Mouse (Mus musculus) embryonic facial prominence, embryonic 13.5 days (tissue): ENCODE results near the gene Limk2. TPM values are rescaled to one million over a fixed set of nuclear protein-coding genes. Genes with fewer than 3 reads are reported as not detected.

Experiments
- ATAC-seq: fragments of 200-750 bp; cut with Nextera tagmentation; 2 replicates; pipeline ENCODE4 v1.8.0; 2017; ENCODE audit warnings: low read depth; ENCODE audit not compliant: insufficient number of reproducible peaks, insufficient read depth, low FRiP score, low TSS enrichment
- H3K27ac ChIP-seq: fragments of 300-500 bp; sonication (generic); 2 replicates; pipeline ENCODE4 v1.5.1; 2015; ENCODE audit warnings: moderate library complexity, mild to moderate bottlenecking, inconsistent platforms
- H3K27me3 ChIP-seq: fragments of 300-500 bp; sonication (generic); 2 replicates; pipeline ENCODE4 v1.6.1; 2015; ENCODE audit warnings: mild to moderate bottlenecking, inconsistent platforms
- H3K36me3 ChIP-seq: fragments of 300-500 bp; sonication (generic); 2 replicates; pipeline ENCODE4 v1.6.1; 2015; ENCODE audit warnings: mild to moderate bottlenecking, inconsistent platforms
- H3K4me1 ChIP-seq: fragments of 300-500 bp; sonication (generic); 2 replicates; pipeline ENCODE4 v1.6.1; 2015; ENCODE audit warnings: inconsistent platforms
- H3K4me2 ChIP-seq: fragments of 300-500 bp; sonication (generic); 2 replicates; pipeline ENCODE4 v1.6.1; 2015; ENCODE audit warnings: moderate library complexity, mild to moderate bottlenecking, inconsistent platforms
- H3K4me3 ChIP-seq: fragments of 300-500 bp; sonication (generic); 2 replicates; pipeline ENCODE4 v1.5.1; 2015; ENCODE audit warnings: mild to moderate bottlenecking, inconsistent platforms
- H3K9ac ChIP-seq: fragments of 300-500 bp; sonication (generic); 2 replicates; pipeline ENCODE4 v1.6.1; 2015; ENCODE audit warnings: mild to moderate bottlenecking, inconsistent platforms
- H3K9me3 ChIP-seq: fragments of 300-500 bp; sonication (generic); 2 replicates; pipeline ENCODE4 v1.6.1; 2016; ENCODE audit warnings: inconsistent platforms
- WGBS: fragments of 180-500 bp; shearing (Covaris S2); methylation state at CpG from one replicate; pipeline ENCODE4 v1.1.7; 2015; ENCODE audit warnings: mixed read lengths; 5-methylcytosine and 5-hydroxymethylcytosine counted together
- polyA plus RNA-seq: library from polyadenylated mRNA; unstranded; fragments of >200 nt; fragmentation: Nextera tagmentation; extraction: Ambion mirVana; gene quantifications from 2 replicates; pipeline ENCODE4 v1.2.1, GENCODE M21; 2015

The Limk2 gene
- 80.5 and 84.3 TPM in 2 replicates for polyA plus RNA-seq

DNA sequence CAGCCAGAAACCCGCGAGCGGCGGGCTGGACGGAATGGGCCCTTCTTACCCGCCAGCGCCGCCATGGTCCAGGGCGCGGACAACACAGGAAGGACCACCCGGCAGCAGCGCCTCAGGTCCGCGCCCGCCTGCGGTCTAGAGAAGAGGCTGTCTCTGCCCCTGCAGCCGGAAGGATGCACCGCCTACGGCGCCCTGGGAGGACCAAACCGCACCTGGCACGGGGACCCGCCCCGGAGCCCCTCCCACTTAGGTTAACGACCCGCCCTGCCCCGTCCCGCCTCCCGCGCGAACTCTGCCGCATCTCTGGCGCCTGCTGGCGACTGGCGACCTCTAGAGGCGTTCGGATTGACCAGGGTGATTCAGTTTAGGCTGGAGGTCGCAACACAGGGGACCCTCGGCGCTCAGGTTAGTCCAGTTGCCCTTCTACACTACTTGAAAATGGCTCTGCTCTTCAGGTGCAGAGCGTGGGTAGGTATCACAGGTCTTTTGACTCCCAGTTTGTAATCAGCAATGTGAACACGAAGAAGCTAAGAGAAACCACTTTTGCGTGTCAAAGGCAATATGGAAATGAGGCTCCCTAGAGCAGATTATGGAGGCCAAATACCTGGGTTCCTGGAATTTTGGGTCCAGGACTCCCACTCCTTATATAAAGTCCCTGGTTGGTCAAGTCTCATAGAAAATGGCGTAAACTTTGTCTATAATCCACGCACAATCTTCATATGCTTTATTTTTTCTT lies at the start of gene Limk2:
Gene Limk2, minus strand, starts transcription at position 193 of the 736 bp plus-strand sequence.
- peak; percentile 88 for ATAC-seq
- H3K4me3 ChIP-seq, result peak within 1 kb of the TSS; percentile 76
- H3K36me3 ChIP-seq, result peaks cover 5% of the 10 kb centered on the region
- peaks cover 16% of the 10 kb centered on the region for H3K4me1 ChIP-seq
- H3K27me3 ChIP-seq, result no peaks in the 10 kb centered on the region
- 2% methylated on average over 45 of the region's 45 CpGs for WGBS
- peak within 1 kb of the TSS; percentile 13; the same call in 1 of the 2 replicates for H3K27ac ChIP-seq
- no peaks in the 10 kb centered on the region for H3K9me3 ChIP-seq
- peak within 1 kb of the TSS; percentile 82 for H3K4me2 ChIP-seq
- H3K9ac ChIP-seq, result peak within 1 kb of the TSS; percentile 83

- H3K4me3 ChIP-seq, result no peak overlapping the region
- H3K27ac ChIP-seq, result no peak overlapping the region
- no peaks in the 10 kb centered on the region for H3K9me3 ChIP-seq
- no peak for ATAC-seq
- no peaks in the 10 kb centered on the region for H3K27me3 ChIP-seq
- peaks cover 9% of the 10 kb centered on the region for H3K4me1 ChIP-seq
- H3K9ac ChIP-seq, result no peak overlapping the region
- 84% methylated on average over 11 of the region's 13 CpGs for WGBS
- peaks cover 13% of the 10 kb centered on the region for H3K36me3 ChIP-seq
- H3K4me2 ChIP-seq, result no peak overlapping the region
These were observed 49.6 kb upstream of the Limk2 start for GRCm38 (mm10) chr11:3458428-3459104.

GRCm38 (mm10) chr11:3456354-3456753 lies 47.4 kb upstream of the Limk2 start:
- H3K9me3 ChIP-seq, result no peaks in the 10 kb centered on the region
- peaks cover 10% of the 10 kb centered on the region for H3K4me1 ChIP-seq
- no peak overlapping the region for H3K27ac ChIP-seq
- no peak for ATAC-seq
- no peak overlapping the region for H3K4me2 ChIP-seq
- no peak overlapping the region for H3K4me3 ChIP-seq
- 25% methylated on average over 1 of the region's 1 CpGs for WGBS
- peaks cover 13% of the 10 kb centered on the region for H3K36me3 ChIP-seq
- H3K9ac ChIP-seq, result no peak overlapping the region
- H3K27me3 ChIP-seq, result no peaks in the 10 kb centered on the region

DNA sequence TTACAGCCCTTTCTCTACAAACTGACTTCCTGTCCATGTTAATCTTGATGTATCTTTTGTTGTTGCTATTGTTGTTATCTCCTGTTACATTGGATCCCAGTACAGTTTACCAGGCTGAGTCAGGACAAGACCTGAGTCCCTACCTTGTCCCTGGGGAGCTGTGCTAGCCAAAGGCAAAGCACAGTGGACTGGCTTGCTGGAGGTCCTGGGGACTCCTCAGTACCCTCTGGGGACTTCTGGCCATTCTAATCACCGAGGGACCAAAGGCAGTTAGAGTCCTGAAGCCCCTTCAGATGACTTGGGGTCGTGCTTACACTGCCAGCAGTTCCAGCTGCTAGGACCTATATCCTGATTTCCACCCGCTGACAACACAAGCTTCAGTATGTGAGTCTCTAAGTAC lies 45.5 kb upstream of the Limk2 start:
- peaks cover 20% of the 10 kb centered on the region for H3K4me1 ChIP-seq
- WGBS, result 93% methylated on average over 3 of the region's 3 CpGs
- peaks cover 13% of the 10 kb centered on the region for H3K36me3 ChIP-seq

GRCm38 (mm10) chr11:3453467-3453866 lies 44.5 kb upstream of the Limk2 start:
- Histone ChIP-seq H3K27ac (no peak overlapping the region), H3K9me3 (no peaks in the 10 kb centered on the region), H3K4me1 (peaks cover 20% of the 10 kb centered on the region), H3K36me3 (peaks cover 13% of the 10 kb centered on the region), H3K4me2 (peak overlapping the region; percentile 88), H3K4me3 (peak overlapping the region; percentile 93), H3K27me3 (no peaks in the 10 kb centered on the region), H3K9ac (0 out of 2 replicates have a peak overlapping the region, but pooled peaks have one; percentile 2)
- no peak for ATAC-seq
- WGBS, result 75% methylated on average over 6 of the region's 6 CpGs

More for the DNA sequence above, 45.5 kb upstream of the Limk2 start:
- no peaks in the 10 kb centered on the region for H3K27me3 ChIP-seq
- no peak overlapping the region for H3K4me3 ChIP-seq
- no peak for ATAC-seq
- H3K4me2 ChIP-seq, result no peak overlapping the region
- no peak overlapping the region for H3K9ac ChIP-seq
- no peak overlapping the region for H3K27ac ChIP-seq
- no peaks in the 10 kb centered on the region for H3K9me3 ChIP-seq

GRCm38 (mm10) chr11:3452769-3453168 lies 43.8 kb upstream of the Limk2 start:
- under 1% methylated on average over 9 of the region's 9 CpGs for WGBS
- H3K36me3 ChIP-seq, result peaks cover 13% of the 10 kb centered on the region
- peak overlapping the region; percentile 91 for H3K9ac ChIP-seq
- peak overlapping the region; percentile 93 for H3K4me3 ChIP-seq
- H3K9me3 ChIP-seq, result no peaks in the 10 kb centered on the region
- H3K27ac ChIP-seq, result peak overlapping the region; percentile 91
- peaks cover 20% of the 10 kb centered on the region for H3K4me1 ChIP-seq
- H3K27me3 ChIP-seq, result no peaks in the 10 kb centered on the region
- H3K4me2 ChIP-seq, result peak overlapping the region; percentile 88
- no peak for ATAC-seq

- H3K4me3 ChIP-seq, result peak within 1 kb of the TSS; percentile 93
- peaks cover 13% of the 10 kb centered on the region for H3K36me3 ChIP-seq
- no peaks in the 10 kb centered on the region for H3K9me3 ChIP-seq
- under 1% methylated on average over 45 of the region's 45 CpGs for WGBS
- H3K4me2 ChIP-seq, result peak within 1 kb of the TSS; percentile 88
- peak within 1 kb of the TSS; percentile 91 for H3K27ac ChIP-seq
- ATAC-seq, result peak; percentile 95
- H3K9ac ChIP-seq, result peak within 1 kb of the TSS; percentile 91
- peaks cover 20% of the 10 kb centered on the region for H3K4me1 ChIP-seq
- no peaks in the 10 kb centered on the region for H3K27me3 ChIP-seq
These were observed 43.2 kb upstream of the Limk2 start, which contains the start of gene Rnf185 for GRCm38 (mm10) chr11:3452167-3452639. Gene Rnf185 (minus strand): TSS chr11:3452363.

DNA sequence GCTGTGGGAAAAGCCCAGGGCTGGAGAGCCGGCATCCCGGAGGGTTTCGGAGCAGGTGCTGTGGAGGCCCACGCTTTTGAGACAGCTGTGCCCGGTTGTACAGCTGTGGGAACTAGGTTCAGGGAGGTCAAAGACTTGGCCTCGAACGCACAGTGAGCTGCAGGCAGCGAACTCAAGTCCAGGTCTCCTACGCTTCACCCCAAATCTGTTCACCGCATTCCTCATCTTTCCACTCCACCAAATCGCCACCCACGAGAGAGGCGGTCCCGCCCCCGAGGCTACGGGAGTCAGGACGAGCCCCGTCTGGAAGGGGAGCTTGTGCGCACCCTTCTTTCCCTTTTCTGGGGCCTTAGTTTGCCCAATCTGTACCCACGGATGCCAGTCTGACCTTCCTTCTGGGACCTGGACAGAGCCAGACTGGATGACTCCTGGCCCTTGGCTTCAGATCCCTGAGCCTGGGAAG lies 42.7 kb upstream of the Limk2 start:
- WGBS, result under 1% methylated on average over 20 of the region's 20 CpGs

DNA sequence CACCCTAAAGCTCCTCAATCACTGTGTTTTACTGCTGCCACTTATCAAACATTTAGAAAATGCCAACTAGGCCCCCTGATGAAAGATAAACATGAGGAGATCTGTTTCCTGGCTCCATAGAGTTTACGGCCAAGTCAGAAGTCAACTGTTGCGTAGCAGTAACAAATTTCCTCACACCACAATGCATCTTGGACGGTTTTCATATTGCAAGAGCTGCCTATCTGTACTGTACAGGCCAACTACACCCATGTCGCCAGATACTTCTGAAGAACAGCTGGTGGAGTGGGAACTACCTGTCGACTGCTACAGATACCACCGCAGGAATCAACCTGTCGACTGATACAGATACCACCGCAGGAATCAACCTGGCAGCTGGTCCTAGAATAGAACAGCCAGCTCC lies 35.9 kb upstream of the Limk2 start:
- no peak overlapping the region for H3K9ac ChIP-seq
- H3K4me3 ChIP-seq, result no peak overlapping the region
- no peaks in the 10 kb centered on the region for H3K36me3 ChIP-seq
- 91% methylated on average over 8 of the region's 8 CpGs for WGBS
- no peak for ATAC-seq
- peaks cover 5% of the 10 kb centered on the region; the same call in 1 of the 2 replicates for H3K4me1 ChIP-seq
- H3K27me3 ChIP-seq, result no peaks in the 10 kb centered on the region
- no peak overlapping the region for H3K27ac ChIP-seq
- no peak overlapping the region for H3K4me2 ChIP-seq
- no peaks in the 10 kb centered on the region for H3K9me3 ChIP-seq

More for the DNA sequence above, 42.7 kb upstream of the Limk2 start:
- H3K9me3 ChIP-seq, result no peaks in the 10 kb centered on the region
- peak overlapping the region; percentile 88 for H3K4me2 ChIP-seq
- H3K4me1 ChIP-seq, result peaks cover 20% of the 10 kb centered on the region
- H3K27me3 ChIP-seq, result no peaks in the 10 kb centered on the region
- H3K9ac ChIP-seq, result peak overlapping the region; percentile 91
- peak; percentile 53 for ATAC-seq
- H3K27ac ChIP-seq, result peak overlapping the region; percentile 91
- H3K4me3 ChIP-seq, result peak overlapping the region; percentile 93
- peaks cover 13% of the 10 kb centered on the region for H3K36me3 ChIP-seq

DNA sequence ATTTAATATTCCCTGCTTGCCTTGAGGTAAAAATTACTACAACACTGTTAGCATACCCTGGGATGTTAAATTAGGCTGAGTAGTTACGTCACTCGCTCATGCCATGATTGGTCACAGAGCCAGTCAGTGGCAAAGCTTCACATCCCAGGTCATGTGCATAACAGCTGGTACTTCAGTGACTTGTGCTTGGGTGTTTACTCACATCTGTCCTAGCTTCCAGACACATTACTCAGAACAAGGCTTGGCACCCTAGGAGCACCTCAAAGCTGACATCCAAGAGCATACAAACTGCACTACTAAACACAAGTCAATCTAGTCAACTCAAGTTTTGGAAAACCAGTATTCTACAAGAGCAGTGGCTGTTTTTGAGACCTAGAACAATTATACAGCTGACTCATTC lies 34.1 kb upstream of the Limk2 start:
- Histone ChIP-seq H3K4me2 (no peak overlapping the region), H3K27ac (no peak overlapping the region), H3K4me1 (peaks cover 5% of the 10 kb centered on the region; the same call in 1 of the 2 replicates), H3K4me3 (no peak overlapping the region), H3K36me3 (no peaks in the 10 kb centered on the region), H3K9me3 (no peaks in the 10 kb centered on the region), H3K27me3 (no peaks in the 10 kb centered on the region), H3K9ac (no peak overlapping the region)
- ATAC-seq, result no peak
- WGBS, result 84% methylated on average over 2 of the region's 2 CpGs

DNA sequence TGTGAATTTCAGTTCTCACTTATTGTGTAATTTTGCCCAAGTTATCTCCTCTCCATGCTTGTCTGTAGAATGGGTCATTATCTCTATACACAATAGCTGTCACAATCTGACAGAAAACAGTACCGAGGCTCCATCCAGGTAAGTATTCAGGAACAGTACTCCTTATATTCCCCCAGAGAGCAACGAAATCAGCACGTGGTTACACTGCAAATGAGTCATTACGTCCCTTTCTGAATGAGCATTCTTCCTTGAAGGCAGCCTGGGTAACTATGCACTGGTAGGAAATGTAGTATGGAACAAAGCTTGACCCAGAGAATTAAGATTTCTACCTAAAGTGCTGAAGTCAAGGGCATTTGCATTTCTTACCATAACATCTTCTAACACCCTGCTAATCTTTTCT lies 33.7 kb upstream of the Limk2 start:
- Histone ChIP-seq H3K27me3 (no peaks in the 10 kb centered on the region), H3K9ac (no peak overlapping the region), H3K4me3 (no peak overlapping the region), H3K36me3 (no peaks in the 10 kb centered on the region), H3K4me1 (peaks cover 5% of the 10 kb centered on the region; the same call in 1 of the 2 replicates), H3K4me2 (no peak overlapping the region), H3K27ac (no peak overlapping the region), H3K9me3 (no peaks in the 10 kb centered on the region)
- no peak for ATAC-seq
- whole genome bisulfite sequencing, result 81% methylated on average over 4 of the region's 4 CpGs
